Mouse (Mus musculus) intestine, postnatal 0 days (tissue): ENCODE measurements around the gene Trit1. TPM values are rescaled to one million over a fixed set of nuclear protein-coding genes. Genes with fewer than 3 reads are reported as not detected.
"Not testable (repeated sequence)": the region's sequence is repeated elsewhere in the genome, so short reads cannot be mapped to it uniquely, and the experiment has no call there.

Experiments
- ATAC-seq: fragments of 200-750 bp; cut with Nextera tagmentation; 2 replicates; pipeline ENCODE4 v1.8.0; 2017; ENCODE audit warnings: mild to moderate bottlenecking, moderate TSS enrichment, moderate library complexity
- H3K27ac ChIP-seq: fragments of 300-500 bp; sonication (generic); 2 replicates; pipeline ENCODE4 v1.5.1; 2014; ENCODE audit warnings: mild to moderate bottlenecking, low read depth, low read length, moderate library complexity
- H3K27me3 ChIP-seq: fragments of 300-500 bp; sonication (generic); replicated peaks from 2 replicates; pipeline ENCODE4 v1.6.1; 2014; ENCODE audit warnings: low read length, mixed read lengths; ENCODE audit not compliant: control insufficient read depth, insufficient read depth
- H3K36me3 ChIP-seq: fragments of 300-500 bp; sonication (generic); 2 replicates; pipeline ENCODE4 v1.6.1; 2014; ENCODE audit warnings: mild to moderate bottlenecking, moderate library complexity; ENCODE audit not compliant: control insufficient read depth, insufficient read depth
- H3K4me1 ChIP-seq: fragments of 300-500 bp; sonication (generic); replicated peaks from 2 replicates; pipeline ENCODE4 v1.6.1; 2014; ENCODE audit warnings: antibody characterized with exemption, low read length, mixed read lengths; ENCODE audit not compliant: control insufficient read depth, insufficient read depth
- H3K4me2 ChIP-seq: fragments of 300-500 bp; sonication (generic); replicated peaks from 2 replicates; pipeline ENCODE4 v1.6.1; 2014; ENCODE audit warnings: low read depth, mild to moderate bottlenecking, moderate library complexity
- H3K4me3 ChIP-seq: fragments of 300-500 bp; sonication (generic); 2 replicates; pipeline ENCODE4 v1.5.1; 2014; ENCODE audit warnings: low read depth, low read length
- H3K9ac ChIP-seq: fragments of 300-500 bp; sonication (generic); 2 replicates; pipeline ENCODE4 v1.6.1; 2014; ENCODE audit warnings: mild to moderate bottlenecking, low read depth, low read length
- H3K9me3 ChIP-seq: fragments of 300-500 bp; sonication (generic); 2 replicates; pipeline ENCODE4 v1.6.1; 2016; ENCODE audit warnings: mixed run types; ENCODE audit not compliant: control insufficient read depth
- CTCF ChIP-seq: sonication (generic); IDR thresholded peaks from 2 replicates; pipeline ENCODE4 v1.5.1; 2016; ENCODE audit warnings: low read depth, mild to moderate bottlenecking, control low read depth, antibody characterized with exemption, moderate library complexity
- WGBS: fragments of 180-500 bp; shearing (Covaris S2); extraction: QIAGEN DNeasy Blood & Tissue Kit; methylation state at CpG from one replicate; pipeline ENCODE4 v1.1.7; 2014; 5-methylcytosine and 5-hydroxymethylcytosine counted together
- polyA plus RNA-seq: library from polyadenylated mRNA; unstranded; fragments of >200 nt; fragmentation: Nextera tagmentation; extraction: Ambion mirVana; gene quantifications from 2 replicates; pipeline ENCODE4 v1.2.1, GENCODE M21; 2015

Trit1 gene
- polyA plus RNA-seq, 1 experiment from 2014 or later, result 5.6 TPM

DNA sequence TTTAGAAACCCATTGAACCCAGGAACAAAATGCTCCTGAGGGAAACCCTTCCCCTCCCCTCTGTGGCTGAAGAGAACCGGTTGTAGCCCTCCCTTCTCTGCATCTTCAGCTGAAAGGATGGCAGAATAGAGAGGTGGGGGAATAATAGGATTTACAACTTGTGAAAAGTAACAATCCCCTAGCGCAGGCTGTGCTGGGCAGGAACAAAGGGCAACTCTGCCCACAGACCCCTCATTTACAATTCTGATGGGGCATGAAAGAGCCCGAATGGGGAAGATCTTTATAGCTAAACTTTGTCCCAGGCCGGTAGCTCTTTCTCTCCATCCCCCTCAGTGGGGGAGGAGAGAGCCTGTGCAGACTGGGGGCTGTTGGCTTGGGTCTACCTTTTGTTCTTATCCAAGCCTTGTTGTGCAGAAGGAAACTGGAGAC is 17.1 kb upstream of the Trit1 start:
- no peak overlapping the region for H3K4me2 ChIP-seq

DNA sequence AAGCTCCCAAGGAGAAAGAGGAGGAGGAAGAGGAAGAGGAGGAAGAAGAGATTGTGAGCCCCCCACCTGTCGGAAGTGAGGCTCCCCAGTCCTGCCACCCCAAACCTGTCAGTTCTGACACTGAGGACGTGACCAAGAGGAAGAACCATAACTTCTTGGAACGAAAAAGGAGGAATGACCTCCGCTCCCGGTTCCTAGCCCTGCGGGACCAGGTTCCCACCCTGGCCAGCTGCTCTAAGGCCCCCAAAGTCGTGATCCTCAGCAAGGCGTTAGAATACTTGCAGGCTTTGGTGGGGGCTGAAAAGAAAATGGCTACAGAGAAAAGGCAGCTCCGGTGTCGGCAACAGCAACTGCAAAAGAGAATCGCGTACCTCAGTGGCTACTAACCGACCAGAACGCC is 16.3 kb upstream of the Trit1 start:
- ATAC-seq, result no peak
- Histone ChIP-seq H3K9me3 (no peaks in the 10 kb centered on the region), H3K27ac (no peak overlapping the region), H3K4me3 (no peak overlapping the region), H3K4me1 (no peaks in the 10 kb centered on the region), H3K4me2 (no peak overlapping the region), H3K36me3 (no peaks in the 10 kb centered on the region), H3K27me3 (no peaks in the 10 kb centered on the region; the same call in 1 of the 2 replicates), H3K9ac (no peak overlapping the region)
- no peak for TF ChIP-seq CTCF
- WGBS, result 86% methylated on average over 14 of the region's 14 CpGs

More for the DNA sequence above, 17.1 kb upstream of the Trit1 start:
- no peaks in the 10 kb centered on the region for H3K4me1 ChIP-seq
- no peak for ATAC-seq
- no peaks in the 10 kb centered on the region for H3K9me3 ChIP-seq
- H3K9ac ChIP-seq, result no peak overlapping the region
- WGBS, result 44% methylated on average over 4 of the region's 4 CpGs
- H3K4me3 ChIP-seq, result no peak overlapping the region
- H3K27me3 ChIP-seq, result no peaks in the 10 kb centered on the region; the same call in 1 of the 2 replicates
- TF ChIP-seq CTCF, result no peak
- no peak overlapping the region for H3K27ac ChIP-seq
- H3K36me3 ChIP-seq, result no peaks in the 10 kb centered on the region

DNA sequence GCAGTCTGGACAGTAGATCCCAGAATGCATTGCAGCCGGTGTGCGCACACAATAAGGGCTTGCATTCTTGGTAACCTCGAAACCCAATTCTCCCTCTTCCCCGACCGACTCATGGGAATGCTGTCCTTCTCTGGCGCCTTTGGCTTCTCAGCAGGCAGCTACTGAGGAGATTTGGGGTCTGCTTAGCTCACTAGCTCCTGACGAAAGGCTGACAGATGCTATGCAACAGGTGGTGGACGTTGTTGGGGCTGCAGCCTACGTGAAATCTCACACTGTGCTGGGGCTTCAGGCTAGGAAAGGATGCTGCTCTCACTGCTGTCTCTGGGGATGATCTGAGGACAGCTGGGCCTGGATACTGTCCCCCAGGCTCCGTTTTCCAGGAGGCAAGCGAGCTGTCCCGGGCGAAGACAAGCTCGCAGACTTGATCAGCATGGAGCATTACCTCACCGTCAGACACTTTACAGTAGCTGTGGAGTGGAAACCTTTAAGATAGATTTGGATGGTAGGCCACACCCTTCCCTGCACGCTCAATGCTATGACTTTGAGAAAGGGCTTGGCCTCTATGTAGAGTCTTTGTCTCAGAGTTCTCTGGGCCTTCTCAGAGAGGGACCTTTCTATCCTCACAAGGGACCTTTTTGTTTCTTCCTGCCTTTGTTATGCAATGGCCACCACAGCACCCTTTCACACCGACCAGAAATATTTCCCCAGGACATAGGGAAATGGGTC is 15.6 kb upstream of the Trit1 start:
- Histone ChIP-seq H3K9me3 (no peaks in the 10 kb centered on the region), H3K4me1 (no peaks in the 10 kb centered on the region), H3K4me2 (no peak overlapping the region), H3K27me3 (no peaks in the 10 kb centered on the region; the same call in 1 of the 2 replicates), H3K9ac (no peak overlapping the region), H3K36me3 (no peaks in the 10 kb centered on the region), H3K27ac (no peak overlapping the region), H3K4me3 (no peak overlapping the region)
- TF ChIP-seq CTCF, result no peak
- WGBS, result 79% methylated on average over 17 of the region's 17 CpGs
- no peak for ATAC-seq

DNA sequence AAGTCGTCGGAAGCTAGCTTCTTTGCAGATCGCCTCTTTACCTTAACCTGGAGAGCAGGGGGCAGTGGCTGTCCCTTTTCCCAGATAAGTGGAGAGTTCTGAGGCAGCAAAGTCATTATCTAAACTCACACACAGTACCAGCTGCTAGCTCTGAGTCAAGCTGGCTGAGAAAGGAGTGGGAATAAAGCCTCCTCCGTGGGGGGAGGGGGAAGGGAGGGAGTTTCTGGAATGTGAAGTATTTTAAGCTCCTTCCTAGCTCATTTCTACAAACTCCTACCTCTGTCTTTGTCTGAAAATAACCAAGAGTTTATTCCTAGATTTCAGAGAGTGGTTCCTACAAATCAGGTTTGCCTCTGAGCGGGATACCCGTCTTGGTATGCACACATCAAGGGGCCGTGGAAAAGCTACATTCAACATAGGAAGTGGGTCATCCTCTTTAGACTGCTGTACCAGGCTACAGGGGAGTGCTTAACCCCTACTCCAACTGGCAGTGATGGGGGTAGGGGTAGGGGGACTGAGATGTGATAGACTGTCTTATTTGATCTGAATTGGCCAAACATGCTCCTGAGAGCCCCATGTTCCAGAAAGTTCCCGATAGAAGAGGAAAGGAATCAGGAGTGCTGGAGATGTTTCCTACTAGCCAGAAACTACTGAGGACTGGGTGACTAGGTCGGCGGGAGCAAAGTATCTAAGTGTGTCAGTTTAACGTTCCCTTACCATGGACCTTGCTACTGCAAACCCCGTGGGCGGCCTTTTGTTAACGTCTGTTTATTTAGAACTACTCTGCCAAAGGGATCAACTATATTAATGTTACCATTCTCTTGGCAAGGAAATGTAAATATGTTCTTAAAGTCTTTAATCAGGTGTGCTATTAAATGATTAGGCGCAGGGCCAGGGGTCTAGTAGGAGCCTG is 11.1 kb upstream of the Trit1 start:
- TF ChIP-seq CTCF, result no peak
- no peak overlapping the region for H3K4me3 ChIP-seq
- WGBS, result 29% methylated on average over 15 of the region's 15 CpGs
- no peaks in the 10 kb centered on the region for H3K27me3 ChIP-seq
- H3K36me3 ChIP-seq, result no peaks in the 10 kb centered on the region
- H3K4me1 ChIP-seq, result no peaks in the 10 kb centered on the region
- H3K4me2 ChIP-seq, result no peak overlapping the region
- H3K9me3 ChIP-seq, result no peaks in the 10 kb centered on the region
- H3K9ac ChIP-seq, result no peak overlapping the region
- no peak for ATAC-seq
- no peak overlapping the region for H3K27ac ChIP-seq

DNA sequence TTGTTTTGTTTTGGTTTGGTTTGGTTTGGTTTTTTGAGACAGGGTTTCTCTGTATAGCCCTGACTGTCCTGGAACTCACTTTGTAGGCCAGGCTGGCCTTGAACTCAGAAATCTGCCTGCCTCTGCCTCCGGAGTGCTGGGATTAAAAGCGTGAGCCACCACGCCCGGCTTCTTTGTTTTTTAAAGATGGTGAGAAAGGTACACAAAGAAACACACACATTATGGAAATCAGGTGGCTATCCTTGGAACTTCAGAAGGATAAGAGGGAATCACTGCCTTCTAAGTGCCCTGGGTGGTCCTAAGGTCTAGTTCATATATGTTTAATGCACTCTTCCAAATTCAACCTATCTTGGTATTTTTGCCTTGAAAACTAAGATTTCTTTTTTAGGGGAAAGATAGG is 3.9 kb upstream of the Trit1 start:
- not testable (repeated sequence) for H3K9me3 ChIP-seq, H3K9ac ChIP-seq, H3K4me2 ChIP-seq, ATAC-seq, H3K27me3 ChIP-seq, H3K4me1 ChIP-seq, H3K27ac ChIP-seq, H3K4me3 ChIP-seq, H3K36me3 ChIP-seq
- WGBS, result 89% methylated on average over 4 of the region's 4 CpGs

DNA sequence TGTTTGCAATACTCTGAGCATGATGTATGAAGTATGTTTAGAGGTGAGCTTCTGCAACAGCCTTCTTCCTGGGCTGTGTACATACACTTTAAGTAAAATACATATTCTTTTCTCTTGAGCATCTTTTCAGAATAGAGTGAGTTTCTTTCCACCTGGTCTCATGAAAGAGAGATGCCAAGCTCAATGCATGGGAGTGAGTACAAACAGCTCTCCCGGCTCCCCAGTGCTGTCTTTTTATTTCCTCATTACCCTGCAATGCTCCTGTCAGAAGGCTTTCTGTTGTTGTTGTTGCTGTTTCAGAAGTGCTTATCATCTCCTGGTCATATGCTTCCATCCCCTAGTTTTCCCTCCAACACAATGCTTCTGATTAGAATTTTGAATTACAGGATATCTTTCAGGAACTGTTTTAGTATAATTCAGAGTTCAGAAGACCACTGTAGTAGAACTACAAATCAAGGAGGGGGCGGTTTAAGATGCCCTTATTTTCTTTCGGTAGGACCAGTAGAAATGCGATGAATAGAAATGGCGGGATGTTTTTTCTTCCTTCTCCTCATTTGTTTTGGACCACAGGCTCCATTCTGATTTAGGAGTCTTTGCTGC is 3.0 kb upstream of the Trit1 start:
- H3K9ac ChIP-seq, result no peak overlapping the region
- no peaks in the 10 kb centered on the region for H3K4me1 ChIP-seq
- TF ChIP-seq CTCF, result no peak
- no peak overlapping the region for H3K27ac ChIP-seq
- ATAC-seq, result no peak
- H3K4me2 ChIP-seq, result no peak overlapping the region
- no peak overlapping the region for H3K4me3 ChIP-seq
- H3K36me3 ChIP-seq, result no peaks in the 10 kb centered on the region
- 60% methylated on average over 5 of the region's 5 CpGs for WGBS
- H3K9me3 ChIP-seq, result no peaks in the 10 kb centered on the region
- H3K27me3 ChIP-seq, result no peaks in the 10 kb centered on the region
